Mouse (Mus musculus): ENCODE data around the gene Fam133b. TPM values are rescaled to one million over a fixed set of nuclear protein-coding genes. Genes with fewer than 3 reads are reported as not detected.
"Not testable (repeated sequence)": the region's sequence is repeated elsewhere in the genome, so short reads cannot be mapped to it uniquely, and the experiment has no call there.

Gene Fam133b
- total RNA-seq, 1 experiment from 2014 or later = 35.5 TPM

- no peak for DNase-seq
Observed at GRCm38 (mm10) chr5:3600298-3600697, 56.7 kb downstream of the Fam133b start.

GRCm38 (mm10) chr5:3600790-3601189 is 57.2 kb downstream of the Fam133b start:
- DNase-seq = no peak

- DNase-seq = no peak
Observed at GRCm38 (mm10) chr5:3607114-3607513, 63.5 kb downstream of the Fam133b start.

GRCm38 (mm10) chr5:3609241-3609640 is 65.6 kb downstream of the Fam133b start:
- no peak for DNase-seq

GRCm38 (mm10) chr5:3611835-3612234 is 68.2 kb downstream of the Fam133b start:
- not testable (repeated sequence) for DNase-seq

Other genes with a start within 250 kb of the Fam133b start
- 19.1 and 27.0 TPM in 2 replicates for gene Cdk6, start 202.3 kb upstream of the Fam133b start, total RNA-seq (2021)
- 3.9 and 4.4 TPM in 2 replicates for gene 1700109H08Rik, start 27.7 kb downstream of the Fam133b start, total RNA-seq (2021)
- 55.4 and 68.8 TPM in 2 replicates for gene Pex1, start 52.2 kb downstream of the Fam133b start, total RNA-seq (2021)
- gene Rbm48, start 52.8 kb downstream of the Fam133b start, total RNA-seq (2021) = 8.3 and 14.9 TPM in 2 replicates
- gene Tmbim7, start 107.3 kb downstream of the Fam133b start, total RNA-seq (2021) = not detected in 2 replicates
- 135 and 166 TPM in 2 replicates for gene Gatad1, start 113.4 kb downstream of the Fam133b start, total RNA-seq (2021)

Data from adrenal gland, postnatal 25 days (tissue).